Mouse (Mus musculus) testis, adult 2 months (tissue): ENCODE data around the gene Car1.
"Not testable (repeated sequence)": the region's sequence is repeated elsewhere in the genome, so short reads cannot be mapped to it uniquely, and the experiment has no call there.

ENCODE experiments used
- CTCF ChIP-seq: fragments of 200-500 bp; IDR thresholded peaks from 2 replicates; pipeline ENCODE4 v1.5.1; 2012; ENCODE audit warnings: low read depth, mild to moderate bottlenecking, inconsistent platforms, low read length, moderate library complexity; ENCODE audit not compliant: control insufficient read depth, insufficient read depth, insufficient replicate concordance
- POLR2A ChIP-seq: fragments of 200-500 bp; IDR thresholded peaks from 2 replicates; pipeline ENCODE4 v1.6.1; 2012; ENCODE audit warnings: low read depth, mild to moderate bottlenecking, inconsistent platforms, low read length, moderate library complexity; ENCODE audit not compliant: control insufficient read depth

GRCm38 (mm10) chr3:14772473-14772872 lies 35.7 kb downstream of the Car1 start:
- not testable (repeated sequence) for TF ChIP-seq POLR2A, CTCF
